Mouse (Mus musculus) myocyte (in vitro differentiated cells): ENCODE measurements at regions not wholly inside any gene's neighbourhood (a gene's known extent, or its start where the extent isn't known, plus 50 kb on each side); places are given as distances from the start of the nearest gene placed in this dataset.

Source experiments
- H3K27me3 ChIP-seq: one replicate; pipeline ENCODE4 v1.6.1; 2011; ENCODE audit not compliant: control insufficient read depth, insufficient read depth, insufficient read length
- H3K36me3 ChIP-seq: one replicate; pipeline ENCODE4 v1.6.1; 2011; ENCODE audit not compliant: control insufficient read depth, insufficient read depth
- H3K4me2 ChIP-seq: one replicate; pipeline ENCODE4 v1.6.1; 2011; ENCODE audit warnings: low read depth, control low read depth
- H3K4me3 ChIP-seq: one replicate; pipeline ENCODE4 v1.5.1; 2011; ENCODE audit warnings: mild to moderate bottlenecking, control low read depth, moderate library complexity
- H3K79me2 ChIP-seq: one replicate; pipeline ENCODE4 v1.6.1; 2011; ENCODE audit not compliant: control insufficient read depth, insufficient read depth
- H3ac ChIP-seq: one replicate; pipeline ENCODE4 v1.6.1; 2011; ENCODE audit not compliant: control insufficient read depth, insufficient read length
- CEBPB ChIP-seq: IDR thresholded peaks from 2 replicates; pipeline ENCODE4 v1.6.1; 2011; ENCODE audit warnings: mild to moderate bottlenecking, moderate library complexity; ENCODE audit not compliant: poor library complexity, insufficient read depth, severe bottlenecking
- E2F4 ChIP-seq: IDR thresholded peaks from one replicate; pipeline ENCODE4 v1.6.1; 2011; ENCODE audit warnings: mild to moderate bottlenecking, control low read depth, moderate library complexity; ENCODE audit not compliant: insufficient read depth
- MAX ChIP-seq: IDR thresholded peaks from one replicate; pipeline ENCODE4 v1.6.1; 2011; ENCODE audit warnings: low read depth, mild to moderate bottlenecking, control low read depth
- MYOD1 ChIP-seq, 3 experiments: IDR thresholded peaks; one replicate each; pipeline ENCODE4 v1.6.1; 2011; ENCODE audit warnings: control low read depth in 2 of 3, low read depth in 2 of 3, mild to moderate bottlenecking in 2 of 3, moderate library complexity in 1 of 3; ENCODE audit not compliant: insufficient read length in 2 of 3, control insufficient read depth in 1 of 3
- MYOG ChIP-seq, 3 experiments: IDR thresholded peaks; one replicate each; pipeline ENCODE4 v1.6.1; 2011; ENCODE audit warnings: control low read depth in 2 of 3, low read depth in 2 of 3, mild to moderate bottlenecking in 2 of 3; ENCODE audit not compliant: insufficient read length in 2 of 3, control insufficient read depth in 1 of 3, insufficient read depth in 1 of 3
- POLR2A ChIP-seq: IDR thresholded peaks from one replicate; pipeline ENCODE4 v1.6.1; 2011; ENCODE audit warnings: low read depth, mild to moderate bottlenecking, control low read depth, moderate library complexity; ENCODE audit not compliant: insufficient read length
- POLR2AphosphoS2 ChIP-seq: IDR thresholded peaks from one replicate; pipeline ENCODE4 v1.6.1; 2011; ENCODE audit warnings: low read depth, control low read depth; ENCODE audit not compliant: insufficient read length
- REST ChIP-seq: IDR thresholded peaks from one replicate; pipeline ENCODE4 v1.6.1; 2011; ENCODE audit warnings: mild to moderate bottlenecking, control low read depth, moderate library complexity; ENCODE audit not compliant: insufficient read depth, insufficient read length
- SRF ChIP-seq: IDR thresholded peaks from one replicate; pipeline ENCODE4 v1.6.1; 2011; ENCODE audit warnings: low read depth; ENCODE audit not compliant: control insufficient read depth, insufficient read length
- TCF12 ChIP-seq: IDR thresholded peaks from one replicate; pipeline ENCODE4 v1.6.1; 2011; ENCODE audit warnings: mild to moderate bottlenecking, control low read depth; ENCODE audit not compliant: poor library complexity, insufficient read depth, severe bottlenecking
- TCF3 ChIP-seq: IDR thresholded peaks from one replicate; pipeline ENCODE4 v1.6.1; 2011; ENCODE audit warnings: low read depth, control low read depth; ENCODE audit not compliant: insufficient read length
- USF1 ChIP-seq: IDR thresholded peaks from one replicate; pipeline ENCODE4 v1.6.1; 2011; ENCODE audit warnings: low read depth, mild to moderate bottlenecking, control low read depth, moderate library complexity

GRCm38 (mm10) chr12:54353694-54354093, 150.0 kb upstream of the Egln3 start:
- Histone ChIP-seq H3K36me3 (no peaks in the 10 kb centered on the region), H3K27me3 (no peaks in the 10 kb centered on the region), H3K4me3 (no peak overlapping the region), H3K4me2 (no peak overlapping the region), H3K79me2 (no peaks in the 10 kb centered on the region), H3ac (no peak overlapping the region)
- no peak for TF ChIP-seq CEBPB
- peak in 1 of 3 experiments; percentile 30 for TF ChIP-seq MYOG (IDR thresholded peaks at IDR 0.05; ENCODE audit: control insufficient read depth in 1 of 3, insufficient read depth in 1 of 3, insufficient read length in 2 of 3, low read depth in 2 of 3)
- peak in 2 of 3 experiments; percentile 14 to 42 for TF ChIP-seq MYOD1 (IDR thresholded peaks at IDR 0.05; ENCODE audit: control insufficient read depth in 1 of 3, insufficient read length in 2 of 3, low read depth in 2 of 3)

GRCm38 (mm10) chr12:54352963-54353606, 149.4 kb upstream of the Egln3 start:
- Histone ChIP-seq H3K27me3 (no peaks in the 10 kb centered on the region), H3K36me3 (no peaks in the 10 kb centered on the region), H3ac (no peak overlapping the region), H3K4me2 (no peak overlapping the region), H3K4me3 (no peak overlapping the region), H3K79me2 (no peaks in the 10 kb centered on the region)
- TF ChIP-seq TCF3, result no peak
- TF ChIP-seq MAX, result no peak
- no peak for TF ChIP-seq MYOG (IDR thresholded peaks at IDR 0.05; ENCODE audit: control insufficient read depth in 1 of 3, insufficient read depth in 1 of 3, insufficient read length in 2 of 3, low read depth in 2 of 3)
- TF ChIP-seq MYOD1 (IDR thresholded peaks at IDR 0.05; ENCODE audit: control insufficient read depth in 1 of 3, insufficient read length in 2 of 3, low read depth in 2 of 3), result no peak
- TF ChIP-seq E2F4, result no peak

GRCm38 (mm10) chr12:54350293-54350692, 146.6 kb upstream of the Egln3 start:
- TF ChIP-seq TCF3 (no peak), POLR2A (no peak), MYOG (IDR thresholded peaks at IDR 0.05; ENCODE audit: control insufficient read depth in 1 of 3, insufficient read depth in 1 of 3, insufficient read length in 2 of 3, low read depth in 2 of 3) (no peak), REST (no peak), POLR2AphosphoS2 (no peak), MYOD1 (IDR thresholded peaks at IDR 0.05; ENCODE audit: control insufficient read depth in 1 of 3, insufficient read length in 2 of 3, low read depth in 2 of 3) (no peak), CEBPB (no peak)
- Histone ChIP-seq H3K79me2 (no peaks in the 10 kb centered on the region), H3K27me3 (no peaks in the 10 kb centered on the region), H3ac (no peak overlapping the region), H3K36me3 (no peaks in the 10 kb centered on the region), H3K4me3 (no peak overlapping the region), H3K4me2 (no peak overlapping the region)

GRCm38 (mm10) chr12:54349403-54349802, 145.7 kb upstream of the Egln3 start:
- Histone ChIP-seq H3K27me3 (no peaks in the 10 kb centered on the region), H3ac (no peak overlapping the region), H3K79me2 (no peaks in the 10 kb centered on the region), H3K4me2 (no peak overlapping the region), H3K4me3 (no peak overlapping the region), H3K36me3 (no peaks in the 10 kb centered on the region)
- no peak for TF ChIP-seq REST
- TF ChIP-seq MYOG (IDR thresholded peaks at IDR 0.05; ENCODE audit: control insufficient read depth in 1 of 3, insufficient read depth in 1 of 3, insufficient read length in 2 of 3, low read depth in 2 of 3), result no peak
- TF ChIP-seq POLR2A, result no peak
- TF ChIP-seq TCF3, result no peak
- no peak for TF ChIP-seq MAX
- peak in 2 of 3 experiments; percentile 78 to 88 for TF ChIP-seq MYOD1 (IDR thresholded peaks at IDR 0.05; ENCODE audit: control insufficient read depth in 1 of 3, insufficient read length in 2 of 3, low read depth in 2 of 3)
- TF ChIP-seq POLR2AphosphoS2, result no peak
- no peak for TF ChIP-seq USF1
- peak; percentile 8 for TF ChIP-seq TCF12

- no peak overlapping the region for H3K4me2 ChIP-seq
- no peaks in the 10 kb centered on the region for H3K36me3 ChIP-seq
- no peak overlapping the region for H3ac ChIP-seq
- H3K79me2 ChIP-seq, result no peaks in the 10 kb centered on the region
- no peaks in the 10 kb centered on the region for H3K27me3 ChIP-seq
- no peak overlapping the region for H3K4me3 ChIP-seq
- TF ChIP-seq USF1 (no peak), REST (no peak), TCF12 (no peak), MYOG (IDR thresholded peaks at IDR 0.05; ENCODE audit: control insufficient read depth in 1 of 3, insufficient read depth in 1 of 3, insufficient read length in 2 of 3, low read depth in 2 of 3) (no peak), CEBPB (no peak), SRF (no peak), TCF3 (no peak), MAX (no peak), E2F4 (no peak), MYOD1 (IDR thresholded peaks at IDR 0.05; ENCODE audit: control insufficient read depth in 1 of 3, insufficient read length in 2 of 3, low read depth in 2 of 3) (no peak), POLR2A (no peak)
Measured at GRCm38 (mm10) chr12:54343493-54343892, 139.8 kb upstream of the Egln3 start.
